Mouse (Mus musculus): ENCODE results near the gene a. TPM values are rescaled to one million over a fixed set of nuclear protein-coding genes. Genes with fewer than 3 reads are reported as not detected.
"Not testable (repeated sequence)": the region's sequence is repeated elsewhere in the genome, so short reads cannot be mapped to it uniquely, and the experiment has no call there.

a gene
- polyA plus RNA-seq, 1 experiment = 1.0 TPM

DNA sequence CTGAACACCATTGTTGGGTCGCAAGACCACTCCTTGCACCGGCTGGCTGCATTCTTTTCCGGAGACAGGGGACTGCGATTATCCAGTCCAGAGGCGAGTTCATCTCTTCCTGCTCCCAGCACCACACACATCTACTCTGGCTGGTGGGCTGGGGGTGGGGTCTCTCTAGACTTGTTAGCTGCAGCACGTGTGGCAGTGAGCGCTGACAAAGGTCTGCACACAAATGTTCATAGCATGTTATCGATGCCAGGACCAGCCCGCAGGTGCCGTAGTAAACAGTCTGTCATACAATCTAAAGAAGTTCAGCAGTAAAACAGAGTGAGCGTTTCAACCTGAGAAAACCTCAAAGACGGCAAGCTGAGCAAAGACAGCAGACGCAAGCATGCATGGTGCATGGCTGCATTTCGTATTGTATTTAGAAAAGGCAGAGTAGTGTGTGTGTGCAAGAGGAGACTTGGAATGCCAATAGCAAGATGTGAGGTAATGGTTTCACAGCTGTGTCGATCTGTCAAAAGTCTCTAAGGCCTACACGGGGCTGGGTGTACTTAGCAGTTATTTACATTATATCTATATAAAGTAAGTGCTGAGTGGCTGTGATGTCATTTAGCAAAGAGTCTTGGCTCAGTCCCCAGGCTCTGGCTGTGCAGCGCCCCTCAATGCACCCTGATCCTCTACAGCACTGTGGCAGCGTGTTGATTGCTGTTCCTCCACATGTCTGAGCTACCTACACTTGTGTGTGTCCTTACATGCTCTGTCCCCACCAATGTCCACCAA, 180.9 kb downstream of the a start:
- peak in 1 of 2 experiments; percentile 32 for DNase-seq (ENCODE audit: extremely low spot score in 1 of 2, low spot score in 1 of 2)

DNA sequence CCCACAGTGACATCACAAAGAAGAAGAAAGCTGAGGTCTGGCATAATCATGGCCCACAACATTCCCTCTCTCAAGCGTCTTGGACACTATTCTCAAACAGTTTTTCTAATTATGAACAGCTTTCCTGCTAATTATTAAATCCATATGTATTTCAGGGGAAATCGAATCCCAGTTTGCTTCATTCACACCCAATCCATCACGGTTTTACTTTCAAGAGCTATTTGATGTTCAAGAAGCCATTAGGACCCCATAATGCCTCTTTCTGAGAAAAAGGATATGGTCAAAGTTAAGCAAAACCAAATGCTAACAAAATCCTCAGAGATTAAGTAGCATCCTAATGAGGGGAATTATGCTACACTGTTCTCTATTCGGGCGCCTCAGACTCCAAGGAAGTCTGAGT, 181.8 kb downstream of the a start:
- DNase-seq (ENCODE audit: extremely low spot score in 1 of 2, low spot score in 1 of 2) = no peak

DNA sequence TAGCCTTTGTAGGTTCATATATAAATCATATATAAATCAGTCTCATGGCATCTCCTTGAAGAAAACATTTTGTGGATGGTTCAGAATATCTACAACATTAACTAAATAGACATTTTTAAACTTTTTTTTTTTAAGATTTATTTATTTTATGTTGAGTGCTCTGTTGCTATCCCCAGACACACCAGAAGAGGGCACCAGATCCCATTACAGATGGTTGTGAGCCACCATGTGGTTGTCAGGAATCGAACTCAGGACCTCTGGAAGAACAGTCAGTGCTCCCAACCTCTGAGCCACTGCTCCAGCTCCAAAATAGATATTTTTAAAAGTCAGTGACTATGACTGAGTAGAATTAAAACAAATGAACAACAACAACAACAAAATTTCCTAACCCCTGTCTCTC, 195.4 kb downstream of the a start:
- no peak for DNase-seq (ENCODE audit: extremely low spot score in 1 of 2, low spot score in 1 of 2)

DNA sequence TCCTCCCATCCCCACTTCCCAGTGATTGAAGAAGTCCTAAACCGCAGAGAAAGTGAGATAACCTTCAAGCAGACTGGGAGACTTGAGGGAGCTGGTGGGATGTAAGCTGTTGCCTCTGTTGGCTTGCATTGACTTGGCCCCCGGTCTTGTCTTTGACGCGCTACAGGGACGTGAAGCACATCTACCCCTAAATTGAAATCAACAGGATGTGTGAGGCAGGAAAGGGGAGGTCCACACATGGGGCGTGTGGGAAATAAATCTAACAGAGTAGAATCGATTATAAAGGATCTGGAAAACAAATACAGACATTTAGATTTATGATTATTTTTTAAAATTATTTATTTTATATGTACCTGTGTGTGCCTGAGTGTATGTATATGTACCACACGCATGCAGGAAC, 200.2 kb downstream of the a start:
- DNase-seq (ENCODE audit: extremely low spot score in 1 of 2, low spot score in 1 of 2) = no peak

DNA sequence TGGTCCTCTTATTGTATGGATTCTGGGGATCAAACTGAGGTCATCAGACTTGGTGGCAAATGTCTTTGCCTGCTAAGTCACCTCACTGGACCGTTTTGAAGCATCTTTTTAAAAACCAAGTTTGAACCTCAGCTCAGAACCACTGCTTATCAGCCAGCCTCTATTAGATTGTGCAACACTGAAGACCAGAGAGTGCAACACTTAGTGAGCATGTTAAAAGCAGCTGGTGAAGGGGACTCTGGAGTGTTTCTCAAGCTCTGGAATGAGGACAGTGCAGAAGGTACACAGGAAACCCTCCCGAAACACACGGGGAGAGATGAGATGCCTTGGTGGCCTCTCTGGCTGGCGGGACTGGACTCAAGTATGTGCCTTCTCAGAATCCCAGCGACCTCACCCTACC, 200.9 kb downstream of the a start:
- no peak for DNase-seq (ENCODE audit: extremely low spot score in 1 of 2, low spot score in 1 of 2)

DNA sequence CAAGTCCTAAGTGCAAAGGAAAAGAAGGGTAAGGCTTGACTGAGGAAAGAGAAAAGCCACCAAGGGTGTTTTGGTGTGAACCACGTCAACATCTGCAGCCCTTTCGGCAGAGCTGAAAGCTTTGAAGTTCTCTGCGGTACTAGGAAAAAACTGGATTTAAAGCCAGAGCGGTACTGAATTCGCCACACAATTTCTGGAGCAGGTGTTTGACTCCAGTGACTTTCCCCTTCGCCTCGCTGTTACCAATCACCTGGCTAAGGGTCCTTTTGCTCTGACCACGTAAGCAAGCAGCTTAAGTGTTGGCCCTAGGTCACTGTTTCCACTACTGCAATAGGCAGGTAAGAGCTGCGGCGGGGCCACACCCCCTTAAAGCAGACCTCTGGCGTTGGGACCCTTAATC, 214.3 kb downstream of the a start:
- no peak for DNase-seq (ENCODE audit: extremely low spot score in 1 of 2, low spot score in 1 of 2)

DNA sequence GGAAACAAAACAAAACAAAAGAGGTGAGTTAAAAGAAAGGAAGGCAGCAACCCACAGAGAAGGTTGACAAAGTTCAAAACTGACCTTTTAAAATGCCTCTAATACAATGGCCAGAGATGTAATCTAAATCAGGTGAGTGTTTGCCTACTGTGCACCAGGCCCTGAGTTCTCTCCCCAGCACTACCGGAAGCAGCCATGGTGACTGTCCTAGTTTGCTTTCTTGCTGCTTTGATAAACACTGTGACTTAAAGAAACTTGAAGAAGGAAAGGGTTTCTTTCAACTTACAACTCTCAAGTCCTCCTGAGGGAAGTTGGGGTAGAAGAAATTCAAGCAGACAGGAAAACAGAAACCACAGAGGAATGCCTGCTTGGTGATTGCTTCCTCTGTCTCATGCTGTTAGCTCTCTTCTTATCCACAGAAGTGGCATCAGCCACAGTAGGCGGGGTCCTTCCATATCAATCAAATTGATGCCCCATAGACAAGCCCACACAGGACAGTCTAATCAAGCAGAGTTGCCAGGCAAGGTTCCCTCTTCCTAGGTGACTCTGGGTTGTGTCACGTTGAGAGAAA, 220.0 kb downstream of the a start:
- DNase-seq (ENCODE audit: extremely low spot score in 1 of 2, low spot score in 1 of 2) = no peak

DNA sequence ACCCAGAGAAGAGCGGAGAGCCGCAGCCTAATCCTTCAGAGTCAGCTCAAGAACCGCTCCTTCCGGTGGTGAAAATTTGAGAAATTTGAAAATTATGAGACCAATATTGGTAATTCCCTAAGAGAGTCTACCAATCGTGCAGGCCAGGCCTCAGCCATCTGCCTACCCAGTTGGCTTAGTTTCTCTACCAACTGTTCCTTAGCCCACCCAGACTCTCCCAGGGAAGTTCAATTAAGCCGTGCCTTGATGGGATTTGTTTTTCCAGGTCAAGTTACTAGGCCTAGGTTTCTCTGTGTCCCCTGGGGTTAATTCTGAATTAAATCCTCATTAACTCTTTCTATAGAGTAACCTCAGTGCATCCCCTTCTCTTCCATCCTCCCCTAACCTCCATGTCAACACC, 221.8 kb downstream of the a start:
- no peak for DNase-seq (ENCODE audit: extremely low spot score in 1 of 2, low spot score in 1 of 2)

DNA sequence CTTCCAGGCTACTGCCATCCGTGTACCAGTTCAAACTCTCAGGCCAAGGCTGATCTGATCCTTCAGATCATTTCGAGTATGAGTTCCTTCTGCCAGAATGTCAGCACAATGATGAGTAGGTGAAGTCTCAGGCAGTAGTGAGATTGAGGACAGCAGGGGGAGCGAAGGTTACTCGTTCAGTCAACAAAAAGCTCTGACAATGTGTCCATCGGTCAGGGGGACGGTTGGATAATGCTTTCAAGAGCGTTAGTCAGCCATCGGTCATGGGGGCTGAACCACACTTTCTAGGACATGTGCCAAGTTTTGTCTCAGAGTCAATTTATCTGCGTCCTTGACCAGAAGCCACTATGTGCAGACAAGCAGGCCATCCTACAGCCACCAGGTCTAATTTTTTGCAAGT, 225.5 kb downstream of the a start:
- not testable (repeated sequence) for DNase-seq (ENCODE audit: extremely low spot score in 1 of 2, low spot score in 1 of 2)

DNA sequence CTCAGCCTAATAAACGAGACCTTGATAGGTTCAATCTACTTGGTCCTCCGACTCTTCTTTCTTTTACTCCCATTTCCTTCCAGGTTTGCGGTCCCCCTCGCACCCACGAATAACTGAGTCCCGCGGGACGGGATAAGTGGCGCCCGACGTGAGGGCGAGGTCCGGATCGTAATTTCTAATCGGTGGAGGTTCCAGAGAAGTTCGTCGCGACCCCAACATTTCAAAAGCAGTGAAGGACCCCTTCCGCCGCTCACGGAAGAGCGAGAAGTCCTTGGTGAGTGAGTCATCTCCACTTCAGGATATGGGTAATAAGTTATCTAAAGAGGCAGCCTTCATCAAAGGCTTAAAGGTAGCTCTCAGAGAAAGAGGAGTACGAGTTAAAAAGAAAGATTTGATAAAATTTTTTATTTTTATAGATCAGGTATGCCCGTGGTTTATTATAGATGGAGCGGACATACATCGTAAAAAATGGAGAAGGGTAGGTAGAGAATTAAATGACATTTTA, 227.1 kb downstream of the a start, which contains the start of gene Gm14226:
Gene Gm14226 (plus strand): TSS at position 16 of the 505 bp plus-strand sequence.
- not testable (repeated sequence) for DNase-seq (ENCODE audit: extremely low spot score in 1 of 2, low spot score in 1 of 2)

DNA sequence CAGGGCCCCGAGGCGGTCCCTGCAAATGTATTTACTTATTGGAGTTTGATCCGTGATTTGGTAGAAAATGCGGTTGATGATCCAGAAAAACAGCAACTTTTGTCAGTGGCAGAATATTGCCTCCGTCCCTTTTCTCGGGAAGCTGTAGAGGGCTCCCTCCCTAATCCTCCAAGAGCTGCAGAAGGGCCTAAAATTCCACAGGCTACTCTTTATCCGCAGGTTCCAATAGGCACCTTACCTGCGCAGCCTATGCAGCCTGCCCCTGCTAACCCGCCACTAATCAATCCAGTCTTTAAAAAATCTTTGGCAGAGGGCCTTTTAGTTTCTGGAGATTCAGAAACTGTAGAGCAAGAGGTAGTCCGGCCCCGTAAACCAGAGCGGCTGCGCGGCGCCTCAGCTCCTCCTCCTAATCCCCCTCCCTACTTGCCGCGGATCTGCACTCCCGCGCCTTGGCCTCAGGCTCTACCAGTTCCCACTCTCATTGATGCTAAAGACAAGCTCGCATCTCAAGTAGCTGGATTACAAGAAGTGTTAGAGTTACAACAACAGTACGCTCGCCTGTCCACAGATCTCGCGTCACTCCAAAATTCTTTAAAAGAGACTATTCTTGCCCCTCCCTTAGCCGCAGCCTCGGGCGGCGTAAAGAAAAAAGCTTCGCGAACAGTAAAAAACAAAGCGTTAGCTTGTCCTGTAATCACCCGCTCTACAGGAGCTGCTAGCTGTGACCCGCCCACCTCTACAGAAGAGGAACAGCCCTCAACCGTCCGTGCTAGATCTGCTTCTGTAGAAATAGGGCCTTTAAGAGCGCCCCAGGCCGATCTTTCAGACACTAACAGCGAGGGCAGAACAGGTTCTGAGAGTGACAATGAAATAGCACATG, 227.8 kb downstream of the a start:
- DNase-seq (ENCODE audit: extremely low spot score in 1 of 2, low spot score in 1 of 2) = peak in 1 of 2 experiments; percentile 63

DNA sequence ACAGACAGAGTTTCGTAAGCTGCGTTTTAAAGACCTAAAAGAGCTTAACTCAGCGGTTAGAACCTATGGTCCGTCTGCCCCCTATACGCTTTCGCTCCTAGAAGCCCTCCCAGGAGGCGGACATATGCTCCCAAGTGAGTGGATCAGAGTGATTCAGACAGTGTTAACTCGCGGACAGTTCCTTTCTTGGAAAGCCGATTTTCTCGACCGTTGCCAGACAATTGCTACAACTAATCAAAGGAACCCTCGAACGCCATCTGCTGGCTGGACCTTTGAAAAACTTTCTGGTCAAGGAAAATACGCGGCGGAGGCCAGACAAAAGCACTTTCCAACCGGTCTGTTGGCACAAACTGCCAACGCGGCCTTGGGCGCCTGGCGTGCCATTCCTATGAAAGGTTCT, 228.5 kb downstream of the a start:
- peak; percentile 66 to 95 for DNase-seq (ENCODE audit: extremely low spot score in 1 of 2, low spot score in 1 of 2)

DNA sequence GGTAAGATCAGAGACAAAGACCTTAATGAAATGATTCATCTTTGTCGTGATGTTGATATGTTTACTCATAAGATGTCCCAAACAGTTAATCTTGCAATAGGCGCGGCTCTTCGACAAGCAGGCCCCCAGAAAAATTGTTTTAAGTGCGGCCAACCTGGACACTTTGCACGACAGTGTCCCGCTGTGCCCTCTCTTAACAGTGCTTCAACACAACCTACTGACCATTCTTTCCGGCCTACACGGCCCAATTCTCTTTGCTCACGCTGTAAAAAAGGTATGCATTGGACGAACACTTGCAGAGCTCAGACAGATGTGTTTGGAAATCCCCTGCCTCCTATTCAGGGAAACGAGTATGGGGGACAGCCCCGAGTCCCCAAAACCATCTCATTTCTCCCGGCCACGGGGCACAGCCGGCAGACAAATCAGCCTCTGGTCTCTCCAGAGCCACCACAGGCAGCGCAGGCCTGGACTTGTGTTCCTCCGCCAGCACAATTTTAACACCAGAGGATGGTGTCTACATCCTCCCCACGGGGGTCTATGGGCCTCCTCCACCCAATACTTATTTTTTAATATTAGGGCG, 229.1 kb downstream of the a start:
- not testable (repeated sequence) for DNase-seq (ENCODE audit: extremely low spot score in 1 of 2, low spot score in 1 of 2)

DNA sequence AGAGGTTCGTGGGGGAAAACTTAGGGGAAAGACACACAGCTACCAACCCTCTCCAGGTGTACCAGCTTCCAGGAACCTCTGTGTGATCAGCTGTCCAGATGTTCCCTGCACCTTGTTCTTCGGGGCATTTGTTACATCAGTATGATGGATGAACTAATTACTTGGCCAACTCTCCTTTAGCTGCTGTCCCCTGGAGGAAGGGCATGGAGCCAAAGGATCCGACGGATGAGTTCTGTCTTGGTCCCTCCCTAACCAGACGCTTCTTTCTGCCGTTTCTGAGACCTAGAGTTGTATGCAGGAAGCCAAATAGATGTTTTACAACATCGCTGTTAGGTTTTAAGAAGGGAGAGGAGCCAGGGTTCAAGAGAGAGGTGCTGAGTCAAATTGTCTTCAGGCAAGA, 239.6 kb downstream of the a start:
- no peak for DNase-seq (ENCODE audit: extremely low spot score in 1 of 2, low spot score in 1 of 2)

DNA sequence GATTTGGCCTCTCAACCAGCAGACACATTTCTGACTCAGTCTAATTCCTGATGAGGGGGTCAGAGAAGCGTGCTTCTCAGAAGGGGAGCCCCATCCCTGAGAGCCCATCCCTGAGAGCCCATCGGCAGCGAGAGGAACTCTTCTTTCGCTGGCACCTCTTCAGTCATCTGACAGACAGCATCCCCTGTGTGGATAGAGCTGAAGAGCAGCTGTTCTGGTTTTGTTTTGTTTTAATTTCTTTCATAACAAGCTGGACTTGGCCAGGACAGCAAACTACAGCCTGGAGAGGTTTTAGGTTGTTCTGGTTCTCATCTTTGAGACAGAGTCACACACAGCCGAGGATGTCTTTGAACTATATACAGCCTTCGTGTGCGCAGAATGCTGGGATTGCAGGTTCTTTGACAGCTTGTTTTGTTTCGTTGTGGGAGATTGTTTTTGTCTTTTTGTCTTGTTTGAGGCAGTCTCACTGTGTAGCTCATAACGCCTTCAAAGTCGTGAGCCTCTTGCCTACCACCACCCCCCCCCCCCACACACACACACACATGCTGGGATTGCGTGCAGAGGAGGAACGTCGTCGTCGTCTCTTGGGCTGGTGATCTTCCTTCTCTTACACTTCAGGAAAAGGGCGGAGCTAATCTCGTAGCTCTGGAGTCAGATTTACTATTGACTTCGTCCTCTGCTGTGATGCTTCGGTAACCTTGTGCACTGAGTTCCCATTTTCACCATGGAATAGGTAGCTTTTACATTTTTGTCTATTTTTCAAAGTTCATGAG, 241.9 kb downstream of the a start:
- no peak for DNase-seq (ENCODE audit: extremely low spot score in 1 of 2, low spot score in 1 of 2)

DNA sequence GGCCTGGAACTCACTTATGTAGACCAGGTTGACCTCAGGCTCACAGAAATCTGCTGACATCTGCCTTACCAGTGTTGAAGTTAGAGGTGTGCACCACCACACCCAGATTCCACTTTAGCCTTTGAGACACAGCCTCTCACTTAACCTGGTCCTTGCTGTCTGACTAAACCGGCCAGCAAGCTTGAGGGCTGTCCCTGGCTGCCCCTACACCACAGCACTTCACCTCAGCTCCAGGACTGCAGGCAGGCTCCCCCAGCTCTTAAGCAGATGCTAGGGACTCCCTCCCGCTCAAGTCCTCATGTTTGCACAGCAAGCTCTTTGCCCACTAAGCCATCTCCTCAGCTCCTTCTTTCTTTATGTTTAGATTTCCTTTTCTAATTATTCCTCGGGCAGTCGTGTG, 248.8 kb downstream of the a start:
- DNase-seq (ENCODE audit: extremely low spot score in 1 of 2, low spot score in 1 of 2) = no peak

DNA sequence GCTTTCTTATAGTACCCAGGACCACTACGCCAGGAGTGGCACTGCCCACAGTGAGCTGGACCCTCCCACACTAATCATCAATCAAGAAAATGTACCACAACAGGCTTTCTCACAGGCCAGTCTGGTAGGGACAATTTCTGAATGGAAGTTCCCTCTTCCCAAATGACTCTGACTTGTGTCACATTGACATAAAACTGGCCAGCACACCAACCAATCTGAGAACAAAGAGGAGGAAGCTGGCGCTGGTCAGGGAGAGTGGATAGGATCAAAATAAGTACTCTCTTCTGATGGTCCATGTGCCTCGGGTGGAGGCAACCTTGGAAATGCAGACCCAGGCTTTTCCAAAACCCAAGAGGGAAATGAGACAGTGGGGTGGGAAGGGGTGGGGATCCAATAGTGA, 253.3 kb downstream of the a start:
- DNase-seq (ENCODE audit: extremely low spot score in 1 of 2, low spot score in 1 of 2) = no peak

DNA sequence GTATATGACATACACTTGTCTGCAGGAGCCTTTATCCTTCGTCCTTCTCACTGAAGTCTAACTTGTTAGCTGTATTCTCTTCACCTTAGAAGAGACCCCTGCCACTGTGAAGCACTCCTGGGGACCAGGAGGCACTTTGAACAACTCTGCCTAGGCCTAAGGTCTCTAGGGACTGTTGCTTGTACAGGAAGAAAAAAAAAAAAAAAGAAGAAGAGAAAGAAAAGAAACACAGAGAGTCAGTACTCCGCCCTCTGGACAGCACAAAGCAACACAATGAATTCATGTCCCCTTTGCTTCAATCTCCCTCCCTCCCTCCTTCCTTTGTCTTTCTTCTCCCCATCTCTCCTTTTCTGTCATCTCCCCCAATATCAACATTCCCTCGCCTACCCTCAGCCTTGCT, 253.9 kb downstream of the a start:
- no peak for DNase-seq (ENCODE audit: extremely low spot score in 1 of 2, low spot score in 1 of 2)

DNA sequence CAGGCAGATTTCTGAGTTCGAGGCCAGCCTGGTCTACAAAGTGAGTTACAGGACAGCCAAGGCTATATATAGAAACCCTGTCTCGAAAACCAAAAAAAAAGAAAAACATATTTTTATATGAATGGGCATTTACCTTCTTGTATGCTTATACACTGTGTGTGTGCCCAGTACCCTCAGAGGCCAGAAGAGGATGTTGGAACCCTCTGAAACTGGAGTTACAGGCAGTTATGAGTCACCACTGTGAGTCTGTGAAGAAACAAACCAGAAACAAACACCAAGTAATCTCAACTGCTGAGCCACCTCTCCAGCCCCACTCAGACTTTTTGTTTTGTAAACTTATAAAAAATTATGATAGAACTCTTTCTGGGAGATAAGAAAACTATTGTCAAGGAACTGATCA, 255.6 kb downstream of the a start:
- no peak for DNase-seq (ENCODE audit: extremely low spot score in 1 of 2, low spot score in 1 of 2)
